Mouse (Mus musculus) retina, postnatal 7 days (tissue): ENCODE measurements at regions not wholly inside any gene's neighbourhood (a gene's known extent, or its start where the extent isn't known, plus 50 kb on each side); places are given as distances from the start of the nearest gene placed in this dataset.
A peak's percentile ranks its signal among the peaks of the same experiment; 100 is the strongest.

ENCODE experiments used
- DNase-seq: peaks from one replicate; pipeline ENCODE4 v3.0.0-alpha.2; 2012; ENCODE audit warnings: low read depth, low spot score

GRCm38 (mm10) chr3:3746542-3746941, 2004.1 kb upstream of the Gm8797 start:
- no peak for DNase-seq

GRCm38 (mm10) chr3:3751596-3752251, 1998.9 kb upstream of the Gm8797 start:
- DNase-seq: peak; percentile 35

DNA sequence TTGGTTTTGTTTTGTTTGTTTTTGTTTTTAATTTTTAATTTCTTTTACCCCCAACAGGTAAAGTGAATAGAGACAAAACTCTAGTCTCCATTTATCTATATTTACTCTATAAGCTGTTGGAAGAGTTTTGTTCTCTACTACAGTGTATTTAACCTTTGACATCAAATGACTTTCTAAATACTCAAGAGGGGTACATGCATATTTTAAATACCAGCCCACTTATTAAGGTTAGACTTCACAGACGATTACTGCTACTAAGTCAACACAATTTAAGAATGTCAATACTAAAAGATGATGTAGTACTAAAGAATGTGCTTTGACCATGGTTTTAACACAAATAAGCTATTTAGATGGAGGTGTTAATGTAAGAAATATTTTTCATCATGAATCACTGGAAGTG, 1989.3 kb upstream of the Gm8797 start:
- no peak for DNase-seq

GRCm38 (mm10) chr3:3784200-3784599, 1966.4 kb upstream of the Gm8797 start:
- peak; percentile 64 for DNase-seq

DNA sequence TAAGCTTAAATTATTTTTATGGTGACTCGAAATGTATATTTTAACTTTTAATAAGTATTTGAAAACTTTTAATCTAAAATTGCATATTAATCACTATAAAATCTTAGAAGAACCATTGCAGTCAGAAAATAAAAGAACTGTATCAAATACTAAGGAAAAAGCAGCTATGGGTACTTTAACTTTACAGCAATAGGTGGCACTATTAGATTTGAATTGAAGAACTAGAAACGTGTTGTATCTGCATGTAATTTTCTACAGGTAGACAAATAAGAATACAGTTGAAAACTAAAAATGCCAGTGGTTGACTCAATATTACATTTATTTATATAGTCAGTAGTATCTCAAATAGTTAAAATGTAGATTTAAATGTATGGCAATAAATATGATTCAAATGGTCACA, 1964.6 kb upstream of the Gm8797 start:
- DNase-seq: no peak

- no peak for DNase-seq
Observed at GRCm38 (mm10) chr3:3807821-3808220, 1942.8 kb upstream of the Gm8797 start.

GRCm38 (mm10) chr3:3829020-3829419, 1921.6 kb upstream of the Gm8797 start:
- no peak for DNase-seq

GRCm38 (mm10) chr3:3831411-3832286, 1919.0 kb upstream of the Gm8797 start:
- no peak for DNase-seq
